Mouse (Mus musculus): ENCODE measurements around the gene Sema4f.

The Sema4f gene

GRCm38 (mm10) chr6:82939167-82939912 is at the start of gene Sema4f:
Gene Sema4f (minus strand): TSS chr6:82939769.
- peaks cover 38% of the 10 kb centered on the region for H3K27me3 ChIP-seq (ENCODE audit: insufficient read depth, low read length)
- H3K36me3 ChIP-seq (ENCODE audit: insufficient read depth, low read length) = no peaks in the 10 kb centered on the region
- H3K9me3 ChIP-seq (ENCODE audit: low read length) = peaks cover 5% of the 10 kb centered on the region
- TF ChIP-seq NANOG (IDR thresholded peaks at IDR 0.05; ENCODE audit: borderline replicate concordance, low read length) (no peak), POU5F1 (IDR thresholded peaks at IDR 0.05; ENCODE audit: borderline replicate concordance, low read length) (no peak), CTCF (conservative IDR thresholded peaks at IDR 0.05; ENCODE audit: low read length) (no peak)
- peaks cover 8% of the 10 kb centered on the region for H3K4me1 ChIP-seq (replicated peaks; ENCODE audit: low read depth, low read length)
- peak within 1 kb of the TSS; percentile 90 for H3K4me3 ChIP-seq (replicated peaks; ENCODE audit: low read length)

GRCm38 (mm10) chr6:82987411-82987971 is 47.9 kb upstream of the Sema4f start:
- Histone ChIP-seq H3K4me1 (replicated peaks; ENCODE audit: low read depth, low read length) (no peaks in the 10 kb centered on the region), H3K4me3 (replicated peaks; ENCODE audit: low read length) (no peak overlapping the region), H3K36me3 (ENCODE audit: insufficient read depth, low read length) (no peaks in the 10 kb centered on the region), H3K9me3 (ENCODE audit: low read length) (no peaks in the 10 kb centered on the region), H3K27me3 (ENCODE audit: insufficient read depth, low read length) (no peaks in the 10 kb centered on the region)
- no peak for TF ChIP-seq CTCF (conservative IDR thresholded peaks at IDR 0.05; ENCODE audit: low read length)

DNA sequence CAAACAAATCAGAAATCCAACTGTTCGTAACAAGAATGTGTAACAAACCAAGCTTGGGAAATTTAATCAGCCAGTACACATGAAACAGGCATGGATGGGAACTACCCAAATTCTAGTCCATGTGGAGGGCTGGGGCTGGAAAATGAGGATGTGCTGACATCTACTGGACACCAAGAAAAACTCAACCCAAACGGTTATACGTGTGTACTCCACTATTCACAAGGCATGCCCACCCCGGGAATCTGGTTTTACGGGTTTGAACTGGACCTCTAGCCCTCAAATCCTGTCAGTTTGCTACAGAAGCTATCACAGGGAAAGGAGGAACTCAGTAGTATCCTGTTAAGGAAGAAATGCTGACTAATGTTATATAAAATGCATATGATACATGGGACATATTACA is 31.5 kb upstream of the Sema4f start:
- Histone ChIP-seq H3K9me3 (ENCODE audit: low read length) (no peaks in the 10 kb centered on the region), H3K27me3 (ENCODE audit: insufficient read depth, low read length) (peaks cover 5% of the 10 kb centered on the region; the same call in 1 of the 2 replicates), H3K4me1 (replicated peaks; ENCODE audit: low read depth, low read length) (no peaks in the 10 kb centered on the region), H3K36me3 (ENCODE audit: insufficient read depth, low read length) (no peaks in the 10 kb centered on the region), H3K4me3 (replicated peaks; ENCODE audit: low read length) (no peak overlapping the region)
- TF ChIP-seq POU5F1 (IDR thresholded peaks at IDR 0.05; ENCODE audit: borderline replicate concordance, low read length) (no peak), CTCF (conservative IDR thresholded peaks at IDR 0.05; ENCODE audit: low read length) (peak; percentile 50)

DNA sequence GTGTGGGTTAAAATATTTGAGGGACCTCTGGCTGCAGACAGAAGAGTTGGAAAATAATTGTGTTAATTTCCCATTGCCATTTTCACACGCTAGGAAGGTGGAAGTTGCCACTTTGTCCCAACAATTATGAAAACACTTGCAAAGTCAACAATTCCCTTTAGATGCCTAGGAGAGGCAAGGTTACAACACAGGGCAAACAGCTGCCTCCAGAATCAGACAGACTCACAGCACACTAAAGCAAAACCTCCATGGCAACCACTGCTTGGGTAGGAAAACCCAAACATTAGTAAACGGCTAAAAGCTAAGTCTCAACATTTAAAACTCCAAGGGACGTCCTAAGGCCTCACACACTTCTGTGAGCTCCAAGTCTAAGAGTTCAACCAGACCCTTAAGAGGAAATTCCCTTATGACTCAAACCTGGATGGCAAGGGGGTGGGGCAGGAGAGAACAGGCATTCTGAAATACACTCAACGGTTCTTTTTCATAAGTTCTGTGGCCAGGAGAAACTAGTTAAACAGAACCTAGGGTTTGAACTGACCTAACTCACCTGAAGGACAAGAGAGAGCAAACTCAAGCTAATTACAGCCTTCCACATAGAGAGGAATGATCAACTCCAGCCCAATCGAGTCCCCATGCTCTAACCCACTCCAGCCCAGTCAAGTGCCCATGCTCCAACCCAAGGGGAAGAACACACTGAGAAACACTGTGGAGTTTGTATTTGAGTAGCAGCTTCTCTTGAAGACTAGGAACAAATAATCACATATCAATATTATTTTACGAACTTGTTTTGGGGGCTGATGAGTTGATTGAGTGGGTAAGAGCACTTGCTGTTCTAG is 29.9 kb upstream of the Sema4f start:
- H3K9me3 ChIP-seq (ENCODE audit: low read length) = no peaks in the 10 kb centered on the region
- no peaks in the 10 kb centered on the region for H3K36me3 ChIP-seq (ENCODE audit: insufficient read depth, low read length)
- peaks cover 9% of the 10 kb centered on the region for H3K27me3 ChIP-seq (ENCODE audit: insufficient read depth, low read length)
- no peaks in the 10 kb centered on the region for H3K4me1 ChIP-seq (replicated peaks; ENCODE audit: low read depth, low read length)
- H3K4me3 ChIP-seq (replicated peaks; ENCODE audit: low read length) = no peak overlapping the region
- no peak for TF ChIP-seq POU5F1 (IDR thresholded peaks at IDR 0.05; ENCODE audit: borderline replicate concordance, low read length)
- no peak for TF ChIP-seq CTCF (conservative IDR thresholded peaks at IDR 0.05; ENCODE audit: low read length)
- no peak for TF ChIP-seq NANOG (IDR thresholded peaks at IDR 0.05; ENCODE audit: borderline replicate concordance, low read length)

- TF ChIP-seq CTCF (conservative IDR thresholded peaks at IDR 0.05; ENCODE audit: low read length) (no peak), NANOG (IDR thresholded peaks at IDR 0.05; ENCODE audit: borderline replicate concordance, low read length) (no peak), POU5F1 (IDR thresholded peaks at IDR 0.05; ENCODE audit: borderline replicate concordance, low read length) (no peak)
- Histone ChIP-seq H3K9me3 (ENCODE audit: low read length) (no peaks in the 10 kb centered on the region), H3K27me3 (ENCODE audit: insufficient read depth, low read length) (peaks cover 15% of the 10 kb centered on the region), H3K4me1 (replicated peaks; ENCODE audit: low read depth, low read length) (peaks cover 8% of the 10 kb centered on the region), H3K4me3 (replicated peaks; ENCODE audit: low read length) (no peak overlapping the region), H3K36me3 (ENCODE audit: insufficient read depth, low read length) (no peaks in the 10 kb centered on the region)
These were observed 22.1 kb upstream of the Sema4f start for GRCm38 (mm10) chr6:82961664-82962063.

- no peak for TF ChIP-seq CTCF (conservative IDR thresholded peaks at IDR 0.05; ENCODE audit: low read length)
- peak; percentile 5; the same call in 1 of the 2 replicates for TF ChIP-seq NANOG (IDR thresholded peaks at IDR 0.05; ENCODE audit: borderline replicate concordance, low read length)
- Histone ChIP-seq H3K36me3 (ENCODE audit: insufficient read depth, low read length) (no peaks in the 10 kb centered on the region), H3K9me3 (ENCODE audit: low read length) (no peaks in the 10 kb centered on the region), H3K4me3 (replicated peaks; ENCODE audit: low read length) (no peak overlapping the region), H3K27me3 (ENCODE audit: insufficient read depth, low read length) (peaks cover 21% of the 10 kb centered on the region), H3K4me1 (replicated peaks; ENCODE audit: low read depth, low read length) (peaks cover 13% of the 10 kb centered on the region)
These were observed 17.1 kb upstream of the Sema4f start for GRCm38 (mm10) chr6:82956553-82957251.

DNA sequence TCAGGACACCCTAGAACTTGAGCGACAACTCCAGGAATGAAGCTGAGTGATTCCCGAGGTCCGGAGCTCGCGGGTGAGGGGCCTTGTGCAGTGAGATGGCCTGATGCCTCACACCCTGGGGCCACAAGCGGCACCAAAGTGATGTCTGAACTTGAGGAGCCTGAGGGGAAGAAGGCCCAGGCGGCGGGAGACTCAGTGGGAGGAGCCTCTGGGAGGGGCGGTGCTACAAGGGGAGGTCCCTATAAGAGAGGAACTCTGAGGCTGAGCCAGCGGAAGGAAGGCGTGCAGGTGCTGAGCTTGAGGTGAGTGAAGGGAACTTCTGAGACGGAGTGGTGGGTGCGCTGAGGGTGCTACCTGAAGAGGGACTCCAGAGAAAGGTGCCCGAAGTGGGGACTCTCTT is 7.1 kb upstream of the Sema4f start, which contains the start of gene M1ap:
TSS of gene M1ap (plus strand) at position 252 of the 400 bp plus-strand sequence.
- H3K36me3 ChIP-seq (ENCODE audit: insufficient read depth, low read length) = no peaks in the 10 kb centered on the region
- H3K9me3 ChIP-seq (ENCODE audit: low read length) = peaks cover 5% of the 10 kb centered on the region

DNA sequence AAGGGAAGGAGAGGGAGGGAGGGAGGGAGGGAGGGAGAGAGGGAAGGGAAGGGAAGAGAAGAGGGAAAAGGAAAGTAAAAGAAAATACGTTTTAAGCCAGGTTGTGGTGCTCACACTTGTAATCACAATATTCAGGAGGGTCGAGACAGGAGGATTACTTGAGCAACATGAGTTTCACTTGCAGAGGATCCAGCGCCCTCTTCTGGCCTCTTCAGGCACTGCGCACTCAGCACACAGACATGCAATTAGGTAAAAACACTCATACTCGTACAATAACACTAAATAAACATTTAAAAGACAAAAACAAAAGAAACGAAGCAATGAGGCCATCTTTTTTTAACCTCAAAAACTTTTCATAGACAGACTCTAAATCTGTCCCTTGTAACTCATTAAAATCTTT is 6.2 kb upstream of the Sema4f start:
- Histone ChIP-seq H3K36me3 (ENCODE audit: insufficient read depth, low read length) (no peaks in the 10 kb centered on the region), H3K9me3 (ENCODE audit: low read length) (peaks cover 5% of the 10 kb centered on the region), H3K4me1 (replicated peaks; ENCODE audit: low read depth, low read length) (peaks cover 14% of the 10 kb centered on the region), H3K27me3 (ENCODE audit: insufficient read depth, low read length) (peaks cover 13% of the 10 kb centered on the region), H3K4me3 (replicated peaks; ENCODE audit: low read length) (no peak overlapping the region)
- TF ChIP-seq POU5F1 (IDR thresholded peaks at IDR 0.05; ENCODE audit: borderline replicate concordance, low read length) (no peak), CTCF (conservative IDR thresholded peaks at IDR 0.05; ENCODE audit: low read length) (peak; percentile 98)

More for the DNA sequence above, 7.1 kb upstream of the Sema4f start, which contains the start of gene M1ap:
- TF ChIP-seq NANOG (IDR thresholded peaks at IDR 0.05; ENCODE audit: borderline replicate concordance, low read length) = no peak
- no peak for TF ChIP-seq CTCF (conservative IDR thresholded peaks at IDR 0.05; ENCODE audit: low read length)
- TF ChIP-seq POU5F1 (IDR thresholded peaks at IDR 0.05; ENCODE audit: borderline replicate concordance, low read length) = no peak
- Histone ChIP-seq H3K4me1 (replicated peaks; ENCODE audit: low read depth, low read length) (peaks cover 14% of the 10 kb centered on the region), H3K4me3 (replicated peaks; ENCODE audit: low read length) (peak within 1 kb of the TSS; percentile 61), H3K27me3 (ENCODE audit: insufficient read depth, low read length) (peaks cover 11% of the 10 kb centered on the region; the same call in 1 of the 2 replicates)

Measured in E14TG2a.4 (cell line).